ENCODE assay signal across 19 mouse cellular contexts in the genomic region with DNA sequence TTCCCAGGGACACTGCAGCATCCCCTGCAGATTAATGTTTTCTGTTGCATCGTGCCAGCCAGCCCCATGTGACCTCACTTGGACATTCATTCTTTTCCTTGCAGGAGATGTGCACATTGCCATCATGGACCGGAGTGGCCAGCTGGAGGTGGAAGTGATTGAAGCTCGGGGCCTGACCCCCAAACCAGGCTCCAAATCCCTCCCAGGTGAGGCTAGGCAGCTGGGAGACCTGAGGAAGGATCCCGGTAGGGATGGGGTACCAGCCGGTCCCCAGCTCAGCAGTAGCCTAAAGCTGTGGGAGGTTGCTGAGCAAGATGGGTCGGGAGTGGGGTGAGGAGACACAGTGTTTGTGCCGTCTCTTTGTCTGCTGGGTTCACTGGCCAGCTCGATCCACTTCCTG. TPM values are rescaled to one million over a fixed set of nuclear protein-coding genes. Genes with fewer than 3 reads are reported as not detected.
DNase-seq lines count a peak whose midpoint lies in the region; ATAC-seq and TF ChIP-seq lines count a peak whose summit lies in the region.
"Had no signal": no experiment of that assay in that cellular context is flagged by ENCODE, and none has a peak within 500 bp of the region (broad histone marks: within the 10 kb centered on the region; RNA-seq: fewer than 3 reads in every experiment).

No protein-coding gene starts in this region.

- H3K9me3 ChIP-seq in hindbrain, embryonic 10.5 days: no peaks in the 10 kb centered on the region
- no peaks in the 10 kb centered on the region for H3K9me3 ChIP-seq in hindbrain, embryonic 13.5 days
- H3K9me3 ChIP-seq: forebrain, embryonic 10.5 days; hindbrain, embryonic 15.5 days had no signal

- H3K27me3 ChIP-seq in cerebellum, adult 2 months (ENCODE audit: control insufficient read depth, insufficient read depth, low read length): no peaks in the 10 kb centered on the region
- no peaks in the 10 kb centered on the region for H3K27me3 ChIP-seq in hindbrain, embryonic 10.5 days (ENCODE audit: insufficient read depth, poor library complexity, severe bottlenecking)
- peaks cover 11% of the 10 kb centered on the region for H3K27me3 ChIP-seq in hindbrain, embryonic 13.5 days
- H3K27me3 ChIP-seq: hindbrain, embryonic 15.5 days had no signal

- peaks cover 70% of the 10 kb centered on the region for H3K4me1 ChIP-seq in cerebellum, adult 2 months (ENCODE audit: control insufficient read depth, insufficient read depth, low read length)
- peaks cover 50% of the 10 kb centered on the region for H3K4me1 ChIP-seq in hindbrain, embryonic 10.5 days (replicated peaks)
- H3K4me1 ChIP-seq in hindbrain, embryonic 13.5 days (replicated peaks): peaks cover 34% of the 10 kb centered on the region

- no peak for ATAC-seq in hindbrain, embryonic 13.5 days (ENCODE audit: low FRiP score)
- ATAC-seq: CD4-positive, CD25-positive, alpha-beta regulatory T cell, adult 4 months; forebrain, embryonic 14.5 days; intestine, postnatal 0 days had no signal

- H3K9ac ChIP-seq in hindbrain, embryonic 13.5 days: no peak overlapping the region
- H3K9ac ChIP-seq: hindbrain, embryonic 15.5 days had no signal

- no peak for TF ChIP-seq CTCF in cerebellum, adult 2 months (IDR thresholded peaks at IDR 0.05; ENCODE audit: borderline replicate concordance, insufficient read depth, low read depth, low read length)

- no peak overlapping the region for H3K4me2 ChIP-seq in hindbrain, embryonic 13.5 days
- H3K4me2 ChIP-seq: heart, embryonic 11.5 days; hindbrain, embryonic 15.5 days had no signal

- DNase-seq in cerebellum, adult 2 months: peak; percentile 45 to 47
- DNase-seq in cerebellum, adult 8-10 months: no peak
- DNase-seq in cerebellum, postnatal 25 days: peak; percentile 51 to 57
- no peak for DNase-seq in cerebellum, adult 11 months
- DNase-seq in hindbrain, embryonic 10.5 days (ENCODE audit: low spot score): no peak
- DNase-seq in thymus, postnatal 0 days (ENCODE audit: low spot score): no peak
- DNase-seq: adrenal gland, adult 2 months; adrenal gland, postnatal 14 days; embryo, embryonic 11 days; gastrocnemius, postnatal 36 days; heart, postnatal 36 days; kidney, adult 2 months had no signal

- WGBS in cerebellum, adult 2 months: 22% methylated on average over 8 of the region's 8 CpGs
- WGBS in hindbrain, embryonic 10.5 days: 67% methylated on average over 8 of the region's 8 CpGs
- 74% methylated on average over 8 of the region's 8 CpGs for WGBS in hindbrain, embryonic 13.5 days

- no peak for TF ChIP-seq POLR2A in cerebellum, adult 2 months (IDR thresholded peaks at IDR 0.05; ENCODE audit: borderline replicate concordance, insufficient read depth, low read length)

- no peak overlapping the region for H3K4me3 ChIP-seq in cerebellum, adult 2 months (replicated peaks; ENCODE audit: insufficient read depth, low read depth, low read length)
- H3K4me3 ChIP-seq in hindbrain, embryonic 10.5 days: no peak overlapping the region
- H3K4me3 ChIP-seq in hindbrain, embryonic 13.5 days: no peak overlapping the region
- H3K4me3 ChIP-seq: forebrain, embryonic 10.5 days; hindbrain, embryonic 15.5 days had no signal

- H3K36me3 ChIP-seq in hindbrain, embryonic 10.5 days: no peaks in the 10 kb centered on the region
- no peaks in the 10 kb centered on the region for H3K36me3 ChIP-seq in hindbrain, embryonic 13.5 days
- H3K36me3 ChIP-seq: forebrain, embryonic 10.5 days; hindbrain, embryonic 15.5 days had no signal

- peak overlapping the region; percentile 76 for H3K27ac ChIP-seq in cerebellum, adult 2 months (ENCODE audit: insufficient read depth, low read length)
- H3K27ac ChIP-seq in hindbrain, embryonic 10.5 days: peak overlapping the region; percentile 19
- H3K27ac ChIP-seq in hindbrain, embryonic 13.5 days: no peak overlapping the region
- H3K27ac ChIP-seq: forebrain, embryonic 10.5 days; hindbrain, embryonic 15.5 days had no signal

RNA-seq across cellular contexts. Expression of a gene that starts 34.3 kb away (rescaled TPM):
- polyA plus RNA-seq in cerebellum, adult 2 months (2012; rRNA removed): 104 and 118 TPM in 2 replicates
- 3.9 and 5.2 TPM in 2 replicates for polyA plus RNA-seq in hindbrain, embryonic 10.5 days (2016; fragmentation: Nextera tagmentation; extraction: Ambion mirVana)
- polyA plus RNA-seq in hindbrain, embryonic 13.5 days (2015; fragmentation: Nextera tagmentation; extraction: Ambion mirVana): 11.9 and 12.4 TPM in 2 replicates
- polyA plus RNA-seq in thymus, postnatal 0 days (2015; fragmentation: Nextera tagmentation; extraction: Ambion mirVana): 0.30 and 0.35 TPM in 2 replicates

RNA-seq across cellular contexts. Expression of a gene that starts 35.9 kb away (rescaled TPM):
- 9.4 and 10.1 TPM in 2 replicates for polyA plus RNA-seq in cerebellum, adult 2 months (2012; rRNA removed)
- polyA plus RNA-seq in hindbrain, embryonic 10.5 days (2016; fragmentation: Nextera tagmentation; extraction: Ambion mirVana): 32.3 and 34.8 TPM in 2 replicates
- polyA plus RNA-seq in hindbrain, embryonic 13.5 days (2015; fragmentation: Nextera tagmentation; extraction: Ambion mirVana): 38.3 and 42.6 TPM in 2 replicates
- polyA plus RNA-seq in thymus, postnatal 0 days (2015; fragmentation: Nextera tagmentation; extraction: Ambion mirVana): 23.7 and 23.8 TPM in 2 replicates

RNA-seq across cellular contexts. Expression of a gene that starts 57.5 kb away (rescaled TPM):
- polyA plus RNA-seq in cerebellum, adult 2 months (2012; rRNA removed): 150 and 172 TPM in 2 replicates
- polyA plus RNA-seq in hindbrain, embryonic 10.5 days (2016; fragmentation: Nextera tagmentation; extraction: Ambion mirVana): 124 and 135 TPM in 2 replicates
- polyA plus RNA-seq in hindbrain, embryonic 13.5 days (2015; fragmentation: Nextera tagmentation; extraction: Ambion mirVana): 85.8 and 86.3 TPM in 2 replicates
- 85.3 and 90.4 TPM in 2 replicates for polyA plus RNA-seq in thymus, postnatal 0 days (2015; fragmentation: Nextera tagmentation; extraction: Ambion mirVana)

Comparison
In these comparisons a context has a peak if more than half of its experiments do, and no peak if none do; other contexts are left out.
1. DNase-seq: peak in cerebellum, adult 2 months (2 of 2) and cerebellum, postnatal 25 days (2 of 2); none in cerebellum, adult 8-10 months (single experiment), cerebellum, adult 11 months (single experiment), hindbrain, embryonic 10.5 days (single experiment) and thymus, postnatal 0 days (single experiment).